8 mouse cellular contexts compared by ENCODE assay signal in genomic region chr6:57580881-57581548, GRCm38 (mm10). TPM values are rescaled to one million over a fixed set of nuclear protein-coding genes. Genes with fewer than 3 reads are reported as not detected.
DNase-seq lines count a peak whose midpoint lies in the region; ATAC-seq and TF ChIP-seq lines count a peak whose summit lies in the region.

Gene Herc6, plus strand, starts transcription at chr6:57581000.

- no peak for TF ChIP-seq POLR2A in bone marrow macrophage, adult 2 months (IDR thresholded peaks at IDR 0.05; ENCODE audit: borderline replicate concordance, low read depth, low read length)
- peak; percentile 72 for TF ChIP-seq POLR2A in embryonic fibroblast, embryonic 13.5 days (IDR thresholded peaks at IDR 0.05; ENCODE audit: low read depth, low read length)
- TF ChIP-seq POLR2A in myocyte (IDR thresholded peaks at IDR 0.05; ENCODE audit: insufficient read length, low read depth) = peak; percentile 48

- DNase-seq in B cell, adult 2 months = peak; percentile 58 to 61
- peak; percentile 88 for DNase-seq in heart, embryonic 10.5 days (ENCODE audit: low spot score)
- DNase-seq in liver, embryonic 11.5 days (ENCODE audit: low spot score) = peak; percentile 56

- ATAC-seq in kidney, embryonic 15.5 days (replicated peaks; ENCODE audit: low FRiP score) = peak; percentile 97
- peak; percentile 89 for ATAC-seq in liver, embryonic 11.5 days (replicated peaks; ENCODE audit: low FRiP score)
- peak; percentile 87 for ATAC-seq in stomach, embryonic 14.5 days (ENCODE audit: insufficient number of reproducible peaks, insufficient read depth, low FRiP score, low read depth)

- peak within 1 kb of the TSS; percentile 88 for H3K4me3 ChIP-seq in bone marrow macrophage, adult 2 months (ENCODE audit: insufficient read depth, low read length)
- H3K4me3 ChIP-seq in embryonic fibroblast, embryonic 13.5 days (ENCODE audit: insufficient read depth, low read length) = peak within 1 kb of the TSS; percentile 74
- H3K4me3 ChIP-seq in heart, embryonic 10.5 days = peak within 1 kb of the TSS; percentile 72
- peak within 1 kb of the TSS; percentile 60 for H3K4me3 ChIP-seq in kidney, embryonic 15.5 days (replicated peaks)
- H3K4me3 ChIP-seq in liver, embryonic 11.5 days (ENCODE audit: low read depth, low read length) = peak within 1 kb of the TSS; percentile 65
- H3K4me3 ChIP-seq in myocyte = peak within 1 kb of the TSS; percentile 49
- peak within 1 kb of the TSS; percentile 55 for H3K4me3 ChIP-seq in stomach, embryonic 14.5 days (ENCODE audit: low read depth, low read length)

- no peaks in the 10 kb centered on the region for H3K9me3 ChIP-seq in heart, embryonic 10.5 days
- no peaks in the 10 kb centered on the region for H3K9me3 ChIP-seq in kidney, embryonic 15.5 days (replicated peaks)
- H3K9me3 ChIP-seq in liver, embryonic 11.5 days (ENCODE audit: control insufficient read depth, low read length) = no peaks in the 10 kb centered on the region
- H3K9me3 ChIP-seq in stomach, embryonic 14.5 days (ENCODE audit: control insufficient read depth, low read depth, low read length) = no peaks in the 10 kb centered on the region

- H3K27me3 ChIP-seq in heart, embryonic 10.5 days (ENCODE audit: insufficient read depth, poor library complexity, severe bottlenecking) = no peaks in the 10 kb centered on the region
- no peaks in the 10 kb centered on the region for H3K27me3 ChIP-seq in kidney, embryonic 15.5 days
- H3K27me3 ChIP-seq in liver, embryonic 11.5 days (replicated peaks; ENCODE audit: control insufficient read depth, insufficient read depth, low read length) = no peaks in the 10 kb centered on the region
- H3K27me3 ChIP-seq in myocyte (ENCODE audit: control insufficient read depth, insufficient read depth, insufficient read length) = no peaks in the 10 kb centered on the region
- H3K27me3 ChIP-seq in stomach, embryonic 14.5 days (ENCODE audit: control insufficient read depth, insufficient read depth, low read length) = no peaks in the 10 kb centered on the region

- no peaks in the 10 kb centered on the region for H3K36me3 ChIP-seq in heart, embryonic 10.5 days
- H3K36me3 ChIP-seq in kidney, embryonic 15.5 days = no peaks in the 10 kb centered on the region
- no peaks in the 10 kb centered on the region for H3K36me3 ChIP-seq in liver, embryonic 11.5 days (ENCODE audit: control insufficient read depth, insufficient read depth, low read length)
- no peaks in the 10 kb centered on the region for H3K36me3 ChIP-seq in myocyte (ENCODE audit: control insufficient read depth, insufficient read depth)
- H3K36me3 ChIP-seq in stomach, embryonic 14.5 days (ENCODE audit: control insufficient read depth, insufficient read depth, low read length) = no peaks in the 10 kb centered on the region

- peak within 1 kb of the TSS; percentile 89 for H3K4me2 ChIP-seq in kidney, embryonic 15.5 days
- peak within 1 kb of the TSS; percentile 72 for H3K4me2 ChIP-seq in liver, embryonic 11.5 days
- H3K4me2 ChIP-seq in myocyte (ENCODE audit: low read depth) = peak within 1 kb of the TSS; percentile 76
- H3K4me2 ChIP-seq in stomach, embryonic 14.5 days (replicated peaks; ENCODE audit: low read depth, low read length) = peak within 1 kb of the TSS; percentile 83

- H3K27ac ChIP-seq in bone marrow macrophage, adult 2 months (ENCODE audit: insufficient read depth, low read depth, low read length) = peak within 1 kb of the TSS; percentile 57
- peak within 1 kb of the TSS; percentile 24 for H3K27ac ChIP-seq in embryonic fibroblast, embryonic 13.5 days (ENCODE audit: insufficient read depth, low read length)
- peak within 1 kb of the TSS; percentile 89 for H3K27ac ChIP-seq in heart, embryonic 10.5 days
- H3K27ac ChIP-seq in kidney, embryonic 15.5 days = peak within 1 kb of the TSS; percentile 77
- no peak within 1 kb of the TSS for H3K27ac ChIP-seq in liver, embryonic 11.5 days (ENCODE audit: low read depth, low read length)
- H3K27ac ChIP-seq in stomach, embryonic 14.5 days (ENCODE audit: low read length) = peak within 1 kb of the TSS; percentile 72

- no peak within 1 kb of the TSS for H3ac ChIP-seq in myocyte (ENCODE audit: control insufficient read depth, insufficient read length)

- H3K79me2 ChIP-seq in myocyte (ENCODE audit: control insufficient read depth, insufficient read depth) = no peaks in the 10 kb centered on the region

- no peak for TF ChIP-seq CTCF in bone marrow macrophage, adult 2 months (IDR thresholded peaks at IDR 0.05; ENCODE audit: low read depth, low read length)
- TF ChIP-seq CTCF in embryonic fibroblast, embryonic 13.5 days (IDR thresholded peaks at IDR 0.05; ENCODE audit: borderline replicate concordance, insufficient read depth, low read length) = no peak

- peak within 1 kb of the TSS; percentile 65 for H3K9ac ChIP-seq in kidney, embryonic 15.5 days
- H3K9ac ChIP-seq in liver, embryonic 11.5 days (ENCODE audit: low read depth, low read length) = peak within 1 kb of the TSS; percentile 80
- peak within 1 kb of the TSS; percentile 52; the same call in 1 of the 2 replicates for H3K9ac ChIP-seq in stomach, embryonic 14.5 days (replicated peaks; ENCODE audit: low read depth, low read length)

- no peaks in the 10 kb centered on the region for H3K4me1 ChIP-seq in bone marrow macrophage, adult 2 months (ENCODE audit: control insufficient read depth, insufficient read depth, low read length)
- H3K4me1 ChIP-seq in embryonic fibroblast, embryonic 13.5 days (ENCODE audit: control insufficient read depth, insufficient read depth, low read length) = no peaks in the 10 kb centered on the region
- H3K4me1 ChIP-seq in heart, embryonic 10.5 days = no peaks in the 10 kb centered on the region
- H3K4me1 ChIP-seq in kidney, embryonic 15.5 days = 0 out of 2 replicates have a peak, but pooled peaks cover 5% of the 10 kb centered on the region
- no peaks in the 10 kb centered on the region for H3K4me1 ChIP-seq in liver, embryonic 11.5 days (replicated peaks; ENCODE audit: control insufficient read depth, insufficient read depth, low read length)
- H3K4me1 ChIP-seq in stomach, embryonic 14.5 days (ENCODE audit: control insufficient read depth, insufficient read depth, low read length) = no peaks in the 10 kb centered on the region

- WGBS in heart, embryonic 10.5 days = 2% methylated on average over 16 of the region's 16 CpGs
- 1% methylated on average over 16 of the region's 16 CpGs for WGBS in kidney, embryonic 15.5 days
- 2% methylated on average over 16 of the region's 16 CpGs for WGBS in liver, embryonic 11.5 days
- WGBS in stomach, embryonic 14.5 days = 2% methylated on average over 16 of the region's 16 CpGs

TF ChIP-seq in myocyte, 11 proteins besides CTCF, POLR2A, EP300 and RAD21:
- no peak for TF ChIP-seq MYOG (IDR thresholded peaks at IDR 0.05; ENCODE audit: control insufficient read depth in 1 of 3, insufficient read depth in 1 of 3, insufficient read length in 2 of 3, low read depth in 2 of 3)
- no peak for TF ChIP-seq MAX (IDR thresholded peaks at IDR 0.05; ENCODE audit: low read depth)
- TF ChIP-seq MYOD1 (IDR thresholded peaks at IDR 0.05; ENCODE audit: control insufficient read depth in 1 of 3, insufficient read length in 2 of 3, low read depth in 2 of 3) = peak in 1 of 3 experiments; percentile 6

RNA-seq across cellular contexts. Expression of gene Herc6, which starts in this region (rescaled TPM):
- polyA plus RNA-seq in bone marrow macrophage, adult 2 months (2012; ENCODE audit: insufficient read depth, insufficient read length, missing spikeins) = 37.9 and 53.1 TPM in 2 replicates
- 9.1 and 12.1 TPM in 2 replicates for polyA plus RNA-seq in embryonic fibroblast, embryonic 13.5 days (2011; ENCODE audit: insufficient read length, low read depth, missing spikeins)
- 5.4 and 5.8 TPM in 2 replicates for polyA plus RNA-seq in heart, embryonic 10.5 days (2016; fragmentation: Nextera tagmentation; extraction: Ambion mirVana)
- 3.8 and 4.9 TPM in 2 replicates for polyA plus RNA-seq in kidney, embryonic 15.5 days (2015; fragmentation: Nextera tagmentation; extraction: Ambion mirVana)
- polyA plus RNA-seq in liver, embryonic 11.5 days (2014; fragmentation: Nextera tagmentation; extraction: Ambion mirVana) = 4.6 and 5.2 TPM in 2 replicates
- 0.44 TPM for polyA plus RNA-seq in myocyte (2012; fragmentation: generic; extraction: Trizol)
- polyA plus RNA-seq in stomach, embryonic 14.5 days (2014; fragmentation: Nextera tagmentation; extraction: Ambion mirVana) = 3.2 and 4.1 TPM in 2 replicates
